Mouse (Mus musculus) urinary bladder, postnatal 14 days (tissue): ENCODE measurements around the gene Chmp4b.

Experiments used
- DNase-seq: peaks from one replicate; pipeline ENCODE4 v3.0.0; 2021; ENCODE audit warnings: low spot score

Gene Chmp4b

DNA sequence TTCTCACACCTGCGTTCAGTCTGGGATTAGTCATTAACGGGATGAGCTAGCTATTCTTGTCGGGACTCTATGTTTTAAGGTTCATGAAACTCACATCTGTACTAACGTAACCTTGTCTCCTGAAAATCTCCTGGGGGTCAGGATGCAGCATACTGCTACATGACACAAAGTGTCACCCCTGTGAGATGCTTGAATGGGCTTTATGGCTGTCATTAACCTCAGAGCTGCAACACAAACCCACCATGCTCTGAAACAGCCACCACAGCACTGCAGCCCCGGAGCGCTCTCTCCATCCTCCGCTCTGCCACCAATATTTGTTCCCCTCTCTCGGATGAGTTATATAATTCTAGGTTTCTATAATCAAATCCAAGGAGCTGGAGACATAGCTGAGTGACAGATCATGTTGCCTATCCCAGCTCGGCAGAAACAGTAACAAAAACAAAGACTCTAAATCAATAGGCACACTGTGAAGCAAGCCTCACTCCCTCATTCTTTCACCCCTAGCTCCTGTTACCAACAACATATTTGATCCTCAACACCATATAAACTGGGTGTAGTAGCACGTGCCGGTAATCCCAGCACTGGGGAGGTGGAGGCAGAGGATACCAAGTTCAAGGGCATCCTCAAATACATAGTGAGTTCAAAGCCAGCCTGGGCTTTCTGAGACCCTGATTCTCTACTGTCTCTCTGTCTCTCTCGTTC is 67.5 kb downstream of the Chmp4b start:
- no peak for DNase-seq

DNA sequence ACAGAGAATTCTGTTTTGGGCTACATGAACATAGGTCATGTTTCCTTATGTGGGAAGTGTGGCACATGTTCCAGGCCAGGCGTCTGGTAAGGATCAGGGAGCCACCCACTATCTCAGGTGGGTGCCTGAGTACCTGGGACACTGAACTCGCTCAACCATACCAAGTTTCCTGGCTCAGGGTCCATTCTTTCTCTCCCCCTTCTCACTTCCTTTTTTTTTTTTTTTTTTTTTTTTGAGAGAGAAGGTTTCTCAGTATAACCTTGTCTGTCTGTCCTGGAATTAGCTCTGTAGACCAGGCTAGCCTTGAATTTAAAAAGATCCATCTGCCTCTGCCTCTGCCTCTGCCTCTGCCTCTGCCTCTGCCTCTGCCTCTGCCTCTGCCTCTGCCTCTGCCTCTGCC is 68.8 kb downstream of the Chmp4b start:
- DNase-seq = no peak

- no peak for DNase-seq
These were observed 72.0 kb downstream of the Chmp4b start for GRCm38 (mm10) chr2:154723473-154723872.

GRCm38 (mm10) chr2:154729737-154730136 is 78.2 kb downstream of the Chmp4b start:
- no peak for DNase-seq

GRCm38 (mm10) chr2:154730841-154731240 is 79.3 kb downstream of the Chmp4b start:
- no peak for DNase-seq

GRCm38 (mm10) chr2:154731916-154732315 is 80.4 kb downstream of the Chmp4b start:
- DNase-seq = no peak

DNA sequence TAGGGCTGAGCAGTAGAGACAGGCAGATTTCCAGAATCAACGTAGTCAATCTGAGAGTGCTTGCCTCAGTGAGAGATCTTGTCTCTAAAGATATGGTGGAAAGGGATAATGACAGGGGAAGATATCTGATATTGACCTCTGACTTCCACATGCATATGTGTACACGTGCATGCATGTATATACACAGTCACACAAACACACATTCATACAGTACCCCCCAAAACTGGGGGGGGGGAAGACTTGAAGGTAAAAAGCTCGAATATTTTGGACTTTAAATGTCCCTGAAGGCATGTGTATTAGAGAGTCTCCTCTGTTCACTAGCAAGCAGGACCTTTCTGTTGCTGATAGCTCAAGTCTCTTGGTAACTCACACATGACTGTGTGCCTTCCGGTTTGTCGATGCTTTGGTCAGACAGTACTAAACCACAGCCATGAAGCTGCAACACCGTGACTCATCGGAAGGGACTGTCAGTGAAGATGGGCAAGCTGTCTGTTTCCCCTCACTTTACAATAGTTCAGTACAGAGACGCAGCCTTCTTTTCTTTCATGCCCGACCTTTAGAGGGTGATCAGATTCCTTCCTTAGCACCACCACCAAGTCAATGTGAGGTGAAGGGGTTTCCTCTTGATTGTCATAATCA is 81.1 kb downstream of the Chmp4b start:
- no peak for DNase-seq

DNA sequence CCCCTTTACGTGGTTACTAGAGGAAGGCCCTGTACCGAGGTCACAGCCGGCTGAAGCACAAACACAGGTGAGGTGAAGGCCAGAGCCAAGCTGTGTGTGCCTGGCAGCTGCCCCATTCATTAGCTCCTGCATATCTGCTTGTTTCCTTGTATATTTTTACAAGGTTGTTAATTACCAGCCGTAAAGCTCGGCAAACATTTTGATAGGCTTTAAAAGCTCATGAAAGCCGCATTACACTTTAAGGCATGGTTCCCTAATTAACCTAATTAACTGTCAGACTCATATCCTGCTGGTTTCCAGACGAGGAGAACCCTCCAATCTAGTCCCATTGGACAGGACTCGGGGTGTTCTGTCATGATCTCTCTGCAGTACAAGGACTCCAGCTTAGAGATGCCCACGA is 83.5 kb downstream of the Chmp4b start:
- no peak for DNase-seq

DNA sequence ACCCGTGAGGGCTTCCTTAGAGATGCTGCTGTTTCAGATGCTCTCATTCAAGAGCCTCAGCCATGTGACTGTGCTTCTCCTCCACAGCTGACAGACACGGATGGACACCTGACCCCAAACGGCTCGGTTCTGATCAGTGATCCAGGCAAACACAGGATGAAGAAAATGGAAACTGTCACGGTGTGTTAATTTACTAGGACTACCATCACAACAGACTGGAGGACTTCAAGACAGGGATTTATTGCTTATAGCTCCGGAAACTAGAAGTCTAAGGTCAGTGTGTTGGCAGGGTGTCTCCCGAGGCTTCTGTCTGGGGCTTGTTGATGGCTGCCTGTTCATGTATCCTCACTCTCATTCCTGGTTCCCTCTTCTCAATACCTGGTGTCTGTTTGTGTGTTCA is 83.9 kb downstream of the Chmp4b start:
- no peak for DNase-seq

DNA sequence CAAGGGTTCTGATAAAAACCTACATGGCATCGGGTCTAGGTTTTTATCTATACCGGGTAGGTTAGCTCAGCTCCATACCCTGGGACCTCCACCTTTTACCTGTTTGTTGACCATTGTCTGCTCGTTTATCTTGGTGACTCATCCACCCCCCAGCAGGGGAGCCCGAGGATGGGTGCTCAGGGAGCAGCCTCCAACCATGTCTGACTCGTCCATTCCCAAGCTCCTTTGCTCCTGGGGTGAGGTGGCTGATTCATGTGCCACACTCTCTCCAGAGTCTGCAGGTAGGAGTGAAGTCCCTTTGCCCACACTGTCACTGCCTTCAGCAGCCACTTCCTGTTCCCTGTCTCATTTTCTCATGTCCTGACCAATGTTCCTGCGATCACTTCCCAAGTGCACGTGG is 84.5 kb downstream of the Chmp4b start:
- peak; percentile 11 for DNase-seq

GRCm38 (mm10) chr2:154738621-154739020 is 87.1 kb downstream of the Chmp4b start:
- DNase-seq = no peak

- DNase-seq = no peak
These were observed 91.7 kb downstream of the Chmp4b start for GRCm38 (mm10) chr2:154742911-154743819.

GRCm38 (mm10) chr2:154743915-154744314 is 92.4 kb downstream of the Chmp4b start:
- DNase-seq = no peak
